Mouse (Mus musculus): ENCODE measurements around the gene Hibch. TPM values are rescaled to one million over a fixed set of nuclear protein-coding genes. Genes with fewer than 3 reads are reported as not detected.

The Hibch gene
- 27.1 and 28.8 TPM in 2 replicates for polyA plus RNA-seq (2012; rRNA removed)

DNA sequence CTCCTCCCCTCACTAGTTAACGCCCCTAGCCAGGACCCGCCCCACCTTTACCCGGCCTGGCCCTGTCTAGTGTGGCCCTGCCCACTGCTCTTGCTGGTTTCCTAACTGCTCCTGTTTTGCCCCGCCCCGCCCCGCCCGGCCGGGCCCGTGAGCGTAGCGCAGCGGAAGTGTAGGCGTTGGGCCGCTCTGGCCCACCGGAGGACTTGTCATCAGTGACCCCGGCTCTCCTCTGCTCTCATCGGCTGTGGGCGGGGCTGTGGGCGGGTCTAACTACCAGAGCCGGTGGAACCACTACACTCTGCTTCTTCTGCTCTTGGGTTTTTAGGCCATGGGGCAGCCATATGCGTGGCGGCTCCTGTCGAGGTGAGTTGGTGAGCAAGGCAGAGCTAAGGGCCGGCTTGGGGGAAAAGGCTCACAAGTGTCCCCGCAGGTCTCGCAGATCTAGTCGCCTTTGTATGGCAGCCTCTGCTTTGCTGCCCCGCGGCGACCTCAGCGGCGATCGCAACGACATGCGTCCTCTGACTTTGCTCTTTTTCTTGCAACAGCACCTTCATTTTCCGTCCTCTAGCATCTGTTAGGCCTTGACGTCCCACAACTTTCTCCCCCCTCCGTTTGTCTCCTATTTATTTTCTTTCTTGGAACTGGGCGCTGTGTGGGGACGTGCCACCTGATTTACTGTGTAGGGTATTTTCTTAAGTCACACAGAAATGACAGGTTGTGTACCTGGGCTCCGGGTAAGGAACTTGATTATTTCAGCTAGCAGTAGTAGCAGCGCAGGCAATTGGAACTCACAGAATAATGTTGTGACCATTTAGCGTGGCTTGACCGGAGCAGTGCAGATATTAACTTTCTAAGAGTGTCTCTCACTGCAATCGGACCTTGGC, at the start of gene Hibch:
Gene Hibch (plus strand): TSS at position 148 of the 884 bp plus-strand sequence.

DNA sequence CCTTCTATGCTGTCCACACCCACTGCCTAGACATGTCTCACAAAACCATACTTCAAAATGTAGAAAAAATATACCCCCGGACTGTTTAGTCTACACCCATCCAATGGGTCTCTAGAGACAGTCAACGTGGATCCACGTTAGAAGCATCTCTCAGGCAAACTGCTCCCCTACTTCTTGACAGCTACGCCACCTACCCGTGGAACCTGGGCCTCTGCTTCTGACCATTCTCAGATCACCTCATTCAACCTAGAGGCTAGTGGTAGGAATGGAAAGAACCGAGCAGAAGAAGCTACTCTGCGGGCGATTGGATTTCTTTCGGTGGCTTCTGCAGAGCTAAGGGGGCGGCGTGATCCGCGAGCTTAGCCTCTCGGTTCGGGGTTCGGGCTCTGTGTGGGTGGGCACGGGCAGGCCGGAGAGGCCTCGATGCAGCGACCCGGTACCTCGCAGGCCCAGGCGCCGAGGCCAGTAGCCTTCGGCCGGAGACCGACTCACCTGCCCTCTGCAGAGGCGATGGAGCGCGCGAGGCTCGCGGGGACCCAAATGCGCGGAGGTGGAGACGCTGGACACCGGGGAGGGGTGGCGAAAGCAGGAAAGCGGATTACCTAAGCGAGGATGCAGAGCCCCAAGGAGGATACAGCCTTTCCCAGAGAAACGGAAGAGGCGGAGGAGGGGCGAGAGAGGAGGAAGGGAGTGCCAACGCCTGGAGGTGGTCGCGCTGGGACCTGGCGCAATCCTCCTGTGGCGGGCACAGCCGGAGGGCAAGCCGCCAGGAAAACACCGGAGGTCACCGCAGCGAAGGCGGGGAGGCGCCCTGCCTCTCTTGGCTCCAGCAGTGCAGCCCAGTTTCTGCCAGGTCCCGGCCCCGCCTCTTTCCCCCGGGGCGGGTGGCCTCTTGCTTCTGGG, 27.6 kb upstream of the Hibch start, which contains the start of gene Inpp1:
Gene Inpp1 (minus strand): TSS at position 779 of the 903 bp plus-strand sequence.

Other genes with a start within 250 kb of the Hibch start
- gene Nemp2, start 214.2 kb upstream of the Hibch start, polyA plus RNA-seq (2012; rRNA removed) = 11.0 and 12.4 TPM in 2 replicates
- gene Mfsd6, start 117.5 kb upstream of the Hibch start, polyA plus RNA-seq (2012; rRNA removed) = 9.6 and 11.7 TPM in 2 replicates
- gene Inpp1, start 27.2 kb upstream of the Hibch start, polyA plus RNA-seq (2012; rRNA removed) = 7.3 and 8.8 TPM in 2 replicates
- 0.12 and 0.15 TPM in 2 replicates for gene 1700019D03Rik, start 175.2 kb downstream of the Hibch start, polyA plus RNA-seq (2012; rRNA removed)
- not detected in 2 replicates for gene Mstn, start 216.7 kb downstream of the Hibch start, polyA plus RNA-seq (2012; rRNA removed)

Data from ovary, adult 2 months (tissue).